Mouse (Mus musculus) urinary bladder, postnatal 14 days (tissue): ENCODE measurements around the gene Hist1h2bc.

ENCODE experiments used
- DNase-seq: peaks from one replicate; pipeline ENCODE4 v3.0.0; 2021; ENCODE audit warnings: low spot score

Gene Hist1h2bc

GRCm38 (mm10) chr13:23737091-23737490, 53.1 kb downstream of the Hist1h2bc start:
- no peak for DNase-seq

GRCm38 (mm10) chr13:23738041-23738440, 54.0 kb downstream of the Hist1h2bc start:
- DNase-seq, result no peak

DNA sequence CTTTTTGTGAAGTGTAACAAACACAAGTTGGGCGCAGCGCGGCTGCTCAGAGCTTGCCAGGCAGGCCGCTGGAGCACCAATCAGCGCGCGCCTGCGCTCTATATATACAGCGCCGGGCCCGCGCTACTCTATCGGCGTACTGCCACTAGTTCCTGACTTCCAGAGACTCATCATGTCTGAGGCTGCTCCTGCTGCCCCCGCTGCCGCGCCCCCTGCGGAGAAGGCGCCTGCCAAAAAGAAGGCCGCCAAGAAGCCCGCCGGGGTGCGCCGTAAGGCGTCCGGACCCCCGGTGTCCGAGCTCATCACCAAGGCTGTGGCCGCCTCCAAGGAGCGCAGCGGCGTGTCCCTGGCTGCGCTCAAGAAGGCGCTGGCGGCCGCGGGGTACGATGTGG, 54.7 kb downstream of the Hist1h2bc start, which contains the start of gene Hist1h1c:
Gene Hist1h1c (plus strand): TSS at position 132 of the 392 bp plus-strand sequence.
- DNase-seq, result peak; percentile 92

DNA sequence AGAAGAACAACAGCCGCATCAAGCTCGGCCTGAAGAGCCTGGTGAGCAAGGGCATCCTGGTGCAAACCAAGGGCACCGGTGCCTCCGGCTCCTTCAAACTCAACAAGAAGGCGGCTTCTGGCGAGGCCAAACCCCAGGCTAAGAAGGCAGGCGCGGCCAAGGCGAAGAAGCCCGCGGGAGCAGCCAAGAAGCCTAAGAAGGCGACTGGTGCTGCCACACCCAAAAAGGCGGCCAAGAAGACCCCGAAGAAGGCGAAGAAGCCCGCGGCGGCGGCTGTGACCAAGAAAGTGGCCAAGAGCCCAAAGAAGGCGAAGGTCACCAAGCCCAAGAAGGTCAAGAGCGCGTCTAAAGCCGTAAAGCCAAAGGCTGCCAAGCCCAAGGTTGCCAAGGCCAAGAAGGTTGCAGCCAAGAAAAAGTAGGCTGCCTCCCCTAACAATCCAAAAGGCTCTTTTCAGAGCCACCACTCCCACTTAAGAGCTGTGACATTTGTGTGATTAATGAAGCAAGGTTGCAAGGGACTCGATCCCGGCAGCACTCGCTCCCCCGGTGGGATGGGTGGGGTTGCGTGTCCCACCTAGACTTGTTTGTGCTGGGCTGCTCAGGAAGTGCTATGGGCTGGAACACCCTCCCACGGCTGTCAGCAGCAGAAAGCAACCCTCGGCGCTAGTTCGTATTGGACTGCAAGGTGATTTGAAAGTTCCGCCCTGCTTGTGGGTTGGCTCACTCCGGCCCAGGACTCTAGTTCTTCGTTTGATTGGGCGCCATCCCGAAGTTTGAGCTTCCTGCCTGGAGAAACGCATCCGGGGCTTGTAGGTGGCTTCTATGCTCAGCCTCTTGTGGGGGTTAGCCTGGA, 55.3 kb downstream of the Hist1h2bc start:
- peak; percentile 94 for DNase-seq

- DNase-seq, result no peak
These were observed 55.9 kb downstream of the Hist1h2bc start for GRCm38 (mm10) chr13:23739922-23740252.

DNA sequence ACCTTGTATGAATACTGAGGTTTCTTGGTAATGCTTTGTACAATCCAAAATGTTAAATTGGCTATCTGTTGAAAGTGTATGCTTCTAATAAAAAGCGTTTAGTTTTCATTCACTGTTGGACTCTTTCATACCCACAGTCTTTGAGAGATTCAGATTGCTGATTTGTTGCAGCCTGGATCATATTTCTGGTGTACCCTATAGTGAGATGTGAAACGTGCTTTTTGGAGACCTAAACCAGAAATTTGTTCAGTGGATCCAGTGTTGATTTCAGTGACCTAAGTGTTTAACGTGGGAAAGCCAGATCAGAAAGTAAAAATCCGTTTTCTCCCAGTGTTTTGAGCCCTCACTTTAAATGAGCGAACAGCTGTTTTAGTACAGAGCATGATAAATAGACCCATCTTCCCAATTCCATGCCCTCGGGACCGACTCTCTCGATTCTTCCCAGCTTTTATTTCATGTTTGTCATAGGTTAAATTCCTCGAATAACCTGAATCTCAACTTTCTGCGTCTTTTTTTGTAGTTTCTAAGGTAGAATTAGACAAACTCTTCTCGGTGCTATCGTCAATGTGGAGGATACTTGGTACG, 56.3 kb downstream of the Hist1h2bc start:
- DNase-seq, result no peak

DNA sequence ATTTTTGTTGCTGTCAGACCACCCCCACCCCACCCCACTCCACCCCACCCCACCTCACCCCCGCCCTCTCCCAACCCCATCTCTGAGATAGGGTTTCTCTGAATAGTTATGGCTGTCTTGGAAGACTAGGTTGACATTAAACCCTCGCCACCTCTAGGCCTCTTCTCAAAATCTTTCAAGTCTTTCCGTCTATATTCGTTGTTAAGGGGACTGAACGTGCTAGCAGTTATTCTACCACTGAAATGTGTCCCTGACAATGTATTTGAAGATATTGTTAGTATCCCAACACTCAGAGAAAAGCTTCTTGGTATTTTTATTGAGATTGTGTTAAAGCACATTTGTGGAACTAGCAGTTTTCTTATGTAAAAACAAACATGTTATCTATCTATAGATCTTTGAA, 56.9 kb downstream of the Hist1h2bc start:
- no peak for DNase-seq

DNA sequence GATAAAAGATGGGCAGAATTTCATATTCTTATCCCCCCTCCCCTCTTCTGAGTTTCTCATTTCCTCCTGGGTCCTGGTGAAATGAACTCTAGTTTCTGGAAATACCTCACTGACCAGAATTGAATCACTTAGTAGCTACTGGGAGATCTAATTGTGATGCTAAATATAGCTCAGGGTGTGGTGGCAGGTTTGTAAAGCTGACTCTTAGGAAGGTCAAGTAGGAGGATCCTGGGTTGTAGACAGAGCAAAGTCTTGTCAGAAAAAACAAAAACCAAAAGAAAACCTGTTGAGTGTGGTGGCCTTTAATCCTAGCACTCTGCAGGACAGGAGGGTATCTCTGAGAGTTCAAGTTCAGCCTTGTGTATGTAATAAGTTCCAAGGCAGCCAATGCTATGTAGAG, 58.0 kb downstream of the Hist1h2bc start:
- DNase-seq, result no peak
